34 mouse cellular contexts compared by ENCODE assay signal in genomic region chr9:85767255-85767654, GRCm38 (mm10). TPM values are rescaled to one million over a fixed set of nuclear protein-coding genes. Genes with fewer than 3 reads are reported as not detected.
A peak's percentile ranks its signal among the peaks of the same experiment; 100 is the strongest.
DNase-seq lines count a peak whose midpoint lies in the region; ATAC-seq and TF ChIP-seq lines count a peak whose summit lies in the region.
"Had no signal": no experiment of that assay in that cellular context is flagged by ENCODE, and none has a peak within 500 bp of the region (broad histone marks: within the 10 kb centered on the region; RNA-seq: fewer than 3 reads in every experiment).

No protein-coding gene starts in this region.

- H3K27me3 ChIP-seq in embryonic facial prominence, embryonic 11.5 days (ENCODE audit: control insufficient read depth, insufficient read depth, low read length): no peaks in the 10 kb centered on the region
- H3K27me3 ChIP-seq in embryonic facial prominence, embryonic 10.5 days (replicated peaks; ENCODE audit: low read depth, poor library complexity, severe bottlenecking): no peaks in the 10 kb centered on the region
- H3K27me3 ChIP-seq in neural tube, embryonic 13.5 days: no peaks in the 10 kb centered on the region
- no peaks in the 10 kb centered on the region for H3K27me3 ChIP-seq in neural tube, embryonic 15.5 days (replicated peaks)
- H3K27me3 ChIP-seq in hindbrain, embryonic 12.5 days: no peaks in the 10 kb centered on the region
- no peaks in the 10 kb centered on the region for H3K27me3 ChIP-seq in midbrain, postnatal 0 days (ENCODE audit: insufficient read depth, low read length)
- no peaks in the 10 kb centered on the region for H3K27me3 ChIP-seq in kidney, adult 2 months (replicated peaks; ENCODE audit: control insufficient read depth, insufficient read depth, low read length)
- H3K27me3 ChIP-seq: CH12.LX; embryonic facial prominence, embryonic 15.5 days; forebrain, embryonic 12.5 days; hindbrain, embryonic 15.5 days; intestine, embryonic 15.5 days; limb, embryonic 15.5 days; liver, embryonic 13.5 days had no signal

- H3K9ac ChIP-seq in embryonic facial prominence, embryonic 11.5 days (replicated peaks; ENCODE audit: low read length): no peak overlapping the region
- no peak overlapping the region for H3K9ac ChIP-seq in neural tube, embryonic 13.5 days
- H3K9ac ChIP-seq in neural tube, embryonic 15.5 days (replicated peaks): no peak overlapping the region
- H3K9ac ChIP-seq in hindbrain, embryonic 12.5 days: no peak overlapping the region
- no peak overlapping the region for H3K9ac ChIP-seq in midbrain, postnatal 0 days (replicated peaks; ENCODE audit: low read length, poor library complexity, severe bottlenecking)
- H3K9ac ChIP-seq: embryonic facial prominence, embryonic 15.5 days; forebrain, embryonic 12.5 days; forebrain, postnatal 0 days; hindbrain, embryonic 15.5 days; intestine, embryonic 15.5 days; limb, embryonic 15.5 days; liver, embryonic 13.5 days had no signal

- peak; percentile 43 for DNase-seq in embryonic facial prominence, embryonic 11.5 days (ENCODE audit: low spot score)
- DNase-seq in embryonic facial prominence, embryonic 10.5 days (ENCODE audit: low spot score): no peak
- peak; percentile 69 for DNase-seq in midbrain, postnatal 0 days (ENCODE audit: low spot score)
- no peak for DNase-seq in thymus, postnatal 14 days
- no peak for DNase-seq in kidney, adult 2 months
- DNase-seq: adrenal gland, postnatal 10 days; cerebellum, adult 11 months; cerebellum, adult 9-10 months; embryo, embryonic 11 days; forebrain, postnatal 0 days; gastrocnemius, postnatal 10 days; heart, postnatal 14 days; kidney, adult 8-10 months; kidney, postnatal 4 days; layer of hippocampus, postnatal 36 days; liver, embryonic 13.5 days; lung, adult 18-20 months; lung, postnatal 4 days; right cerebral cortex, adult 18-20 months; spleen, adult 18-20 months; thymus, postnatal 36 days had no signal

- no peak overlapping the region for H3K4me3 ChIP-seq in embryonic facial prominence, embryonic 11.5 days (ENCODE audit: low read depth, low read length)
- H3K4me3 ChIP-seq in embryonic facial prominence, embryonic 10.5 days: no peak overlapping the region
- H3K4me3 ChIP-seq in neural tube, embryonic 13.5 days: no peak overlapping the region
- no peak overlapping the region for H3K4me3 ChIP-seq in neural tube, embryonic 15.5 days (replicated peaks)
- no peak overlapping the region for H3K4me3 ChIP-seq in hindbrain, embryonic 12.5 days
- no peak overlapping the region for H3K4me3 ChIP-seq in midbrain, postnatal 0 days (ENCODE audit: low read depth, low read length)
- no peak overlapping the region for H3K4me3 ChIP-seq in kidney, adult 2 months (ENCODE audit: insufficient read depth, low read depth, low read length)
- H3K4me3 ChIP-seq: embryonic facial prominence, embryonic 15.5 days; forebrain, embryonic 12.5 days; hindbrain, embryonic 15.5 days; intestine, embryonic 15.5 days; limb, embryonic 10.5 days; limb, embryonic 15.5 days; liver, embryonic 13.5 days; megakaryocyte, embryonic 14.5 days had no signal

- H3K27ac ChIP-seq in embryonic facial prominence, embryonic 11.5 days (replicated peaks; ENCODE audit: low read depth, low read length): no peak overlapping the region
- H3K27ac ChIP-seq in embryonic facial prominence, embryonic 10.5 days (replicated peaks): no peak overlapping the region
- H3K27ac ChIP-seq in neural tube, embryonic 13.5 days (replicated peaks): no peak overlapping the region
- H3K27ac ChIP-seq in neural tube, embryonic 15.5 days (replicated peaks): no peak overlapping the region
- no peak overlapping the region for H3K27ac ChIP-seq in hindbrain, embryonic 12.5 days
- H3K27ac ChIP-seq in midbrain, postnatal 0 days (ENCODE audit: low read depth, low read length): no peak overlapping the region
- no peak overlapping the region for H3K27ac ChIP-seq in kidney, adult 2 months (ENCODE audit: insufficient read depth, low read depth, low read length)
- H3K27ac ChIP-seq: embryonic facial prominence, embryonic 15.5 days; forebrain, embryonic 12.5 days; hindbrain, embryonic 15.5 days; intestine, embryonic 15.5 days; kidney, postnatal 0 days; limb, embryonic 10.5 days; limb, embryonic 15.5 days; liver, embryonic 13.5 days had no signal

- WGBS in embryonic facial prominence, embryonic 11.5 days: 70% methylated on average over 2 of the region's 2 CpGs
- 82% methylated on average over 2 of the region's 2 CpGs for WGBS in embryonic facial prominence, embryonic 10.5 days
- WGBS in neural tube, embryonic 13.5 days: 84% methylated on average over 2 of the region's 2 CpGs
- WGBS in neural tube, embryonic 15.5 days: 73% methylated on average over 2 of the region's 2 CpGs
- WGBS in hindbrain, embryonic 12.5 days: 79% methylated on average over 2 of the region's 2 CpGs
- WGBS in midbrain, postnatal 0 days: 81% methylated on average over 2 of the region's 2 CpGs
- WGBS in kidney, adult 2 months: 87% methylated on average over 2 of the region's 2 CpGs

- H3K9me3 ChIP-seq in embryonic facial prominence, embryonic 11.5 days (replicated peaks; ENCODE audit: control insufficient read depth, low read length): no peaks in the 10 kb centered on the region
- no peaks in the 10 kb centered on the region for H3K9me3 ChIP-seq in embryonic facial prominence, embryonic 10.5 days
- no peaks in the 10 kb centered on the region for H3K9me3 ChIP-seq in neural tube, embryonic 13.5 days
- H3K9me3 ChIP-seq in neural tube, embryonic 15.5 days (replicated peaks): no peaks in the 10 kb centered on the region
- no peaks in the 10 kb centered on the region for H3K9me3 ChIP-seq in hindbrain, embryonic 12.5 days (replicated peaks)
- H3K9me3 ChIP-seq in midbrain, postnatal 0 days (ENCODE audit: low read length): no peaks in the 10 kb centered on the region
- H3K9me3 ChIP-seq: embryonic facial prominence, embryonic 15.5 days; forebrain, embryonic 12.5 days; hindbrain, embryonic 15.5 days; intestine, embryonic 15.5 days; limb, embryonic 10.5 days; limb, embryonic 15.5 days; liver, embryonic 13.5 days had no signal

- H3K4me2 ChIP-seq in embryonic facial prominence, embryonic 11.5 days (ENCODE audit: low read depth, low read length): no peak overlapping the region
- no peak overlapping the region for H3K4me2 ChIP-seq in neural tube, embryonic 13.5 days
- H3K4me2 ChIP-seq in neural tube, embryonic 15.5 days: no peak overlapping the region
- H3K4me2 ChIP-seq in hindbrain, embryonic 12.5 days (replicated peaks): no peak overlapping the region
- no peak overlapping the region for H3K4me2 ChIP-seq in midbrain, postnatal 0 days (ENCODE audit: low read depth, low read length, poor library complexity, severe bottlenecking)
- H3K4me2 ChIP-seq: embryonic facial prominence, embryonic 15.5 days; forebrain, embryonic 12.5 days; hindbrain, embryonic 15.5 days; intestine, embryonic 15.5 days; limb, embryonic 15.5 days; liver, embryonic 13.5 days had no signal

- no peak for ATAC-seq in embryonic facial prominence, embryonic 11.5 days (replicated peaks; ENCODE audit: insufficient number of reproducible peaks, low FRiP score, low TSS enrichment, low read depth)
- peak; percentile 74 for ATAC-seq in neural tube, embryonic 13.5 days (ENCODE audit: low read depth)
- ATAC-seq in neural tube, embryonic 15.5 days (ENCODE audit: low FRiP score): no peak
- peak; percentile 60; the same call in 1 of the 2 replicates for ATAC-seq in hindbrain, embryonic 12.5 days (ENCODE audit: low FRiP score)
- ATAC-seq in midbrain, postnatal 0 days (ENCODE audit: low FRiP score): no peak
- ATAC-seq: forebrain, postnatal 0 days; intestine, embryonic 15.5 days; lung, postnatal 0 days had no signal

- TF ChIP-seq CTCF in midbrain, postnatal 0 days (IDR thresholded peaks at IDR 0.05): no peak
- no peak for TF ChIP-seq CTCF in kidney, adult 2 months (conservative IDR thresholded peaks at IDR 0.05; ENCODE audit: insufficient read depth, insufficient read length, low read depth, low read length)

- no peaks in the 10 kb centered on the region for H3K36me3 ChIP-seq in embryonic facial prominence, embryonic 11.5 days (replicated peaks; ENCODE audit: control insufficient read depth, insufficient read depth, low read depth, low read length)
- H3K36me3 ChIP-seq in embryonic facial prominence, embryonic 10.5 days (replicated peaks): no peaks in the 10 kb centered on the region
- H3K36me3 ChIP-seq in neural tube, embryonic 13.5 days: no peaks in the 10 kb centered on the region
- H3K36me3 ChIP-seq in neural tube, embryonic 15.5 days: no peaks in the 10 kb centered on the region
- no peaks in the 10 kb centered on the region for H3K36me3 ChIP-seq in hindbrain, embryonic 12.5 days
- H3K36me3 ChIP-seq in midbrain, postnatal 0 days (ENCODE audit: insufficient read depth, low read length): no peaks in the 10 kb centered on the region
- no peaks in the 10 kb centered on the region for H3K36me3 ChIP-seq in kidney, adult 2 months (ENCODE audit: control insufficient read depth, insufficient read depth, low read length)
- H3K36me3 ChIP-seq: embryonic facial prominence, embryonic 15.5 days; forebrain, embryonic 12.5 days; hindbrain, embryonic 15.5 days; intestine, embryonic 15.5 days; limb, embryonic 10.5 days; limb, embryonic 15.5 days; liver, embryonic 13.5 days had no signal

- no peaks in the 10 kb centered on the region for H3K4me1 ChIP-seq in embryonic facial prominence, embryonic 11.5 days (ENCODE audit: control insufficient read depth, insufficient read depth, low read length)
- H3K4me1 ChIP-seq in embryonic facial prominence, embryonic 10.5 days: no peaks in the 10 kb centered on the region
- peaks cover 3% of the 10 kb centered on the region for H3K4me1 ChIP-seq in neural tube, embryonic 13.5 days (replicated peaks)
- H3K4me1 ChIP-seq in neural tube, embryonic 15.5 days: no peaks in the 10 kb centered on the region
- no peaks in the 10 kb centered on the region for H3K4me1 ChIP-seq in hindbrain, embryonic 12.5 days
- no peaks in the 10 kb centered on the region for H3K4me1 ChIP-seq in midbrain, postnatal 0 days (ENCODE audit: insufficient read depth, low read length)
- H3K4me1 ChIP-seq in kidney, adult 2 months (ENCODE audit: control insufficient read depth, insufficient read depth, low read length): no peaks in the 10 kb centered on the region
- H3K4me1 ChIP-seq: embryonic facial prominence, embryonic 15.5 days; hindbrain, embryonic 15.5 days; intestine, embryonic 15.5 days; limb, embryonic 10.5 days; limb, embryonic 15.5 days; liver, embryonic 13.5 days had no signal

- TF ChIP-seq POLR2A in kidney, adult 2 months (IDR thresholded peaks at IDR 0.05; ENCODE audit: low read depth, low read length): no peak

RNA-seq across cellular contexts. Expression of gene Ibtk, which starts 18.1 kb away (rescaled TPM):
- 42.4 and 43.3 TPM in 2 replicates for polyA plus RNA-seq in embryonic facial prominence, embryonic 11.5 days (2014; fragmentation: Nextera tagmentation; extraction: Ambion mirVana)
- 35.9 and 36.1 TPM in 2 replicates for polyA plus RNA-seq in embryonic facial prominence, embryonic 10.5 days (2016; fragmentation: Nextera tagmentation; extraction: Ambion mirVana)
- 24.5 and 29.6 TPM in 2 replicates for polyA plus RNA-seq in neural tube, embryonic 13.5 days (2015; fragmentation: Nextera tagmentation; extraction: Ambion mirVana)
- polyA plus RNA-seq in neural tube, embryonic 15.5 days (2015; fragmentation: Nextera tagmentation; extraction: Ambion mirVana): 22.5 and 26.1 TPM in 2 replicates
- 43.5 and 47.0 TPM in 2 replicates for polyA plus RNA-seq in hindbrain, embryonic 12.5 days (2016; fragmentation: Nextera tagmentation; extraction: Ambion mirVana)
- total RNA-seq in midbrain, postnatal 0 days (2014; rRNA removed): 21.3 and 24.6 TPM in 2 replicates
- 15.8 and 17.1 TPM in 2 replicates for polyA plus RNA-seq in midbrain, postnatal 0 days (2015; fragmentation: Nextera tagmentation; extraction: Ambion mirVana)
- polyA plus RNA-seq in kidney, adult 2 months (2012; rRNA removed): 4.9 and 6.1 TPM in 2 replicates

Comparison
In these comparisons a context has a peak if more than half of its experiments do, and no peak if none do; other contexts are left out.
1. ATAC-seq: peak in neural tube, embryonic 13.5 days (single experiment) and hindbrain, embryonic 12.5 days (single experiment); none in embryonic facial prominence, embryonic 11.5 days (single experiment), neural tube, embryonic 15.5 days (single experiment) and midbrain, postnatal 0 days (single experiment).
2. DNase-seq: peak in embryonic facial prominence, embryonic 11.5 days (single experiment) and midbrain, postnatal 0 days (single experiment); none in embryonic facial prominence, embryonic 10.5 days (single experiment), thymus, postnatal 14 days (single experiment) and kidney, adult 2 months (single experiment).